Mouse (Mus musculus): ENCODE results near the gene Slc26a10.
"Not testable (repeated sequence)": the region's sequence is repeated elsewhere in the genome, so short reads cannot be mapped to it uniquely, and the experiment has no call there.

The Slc26a10 gene

GRCm38 (mm10) chr10:127160081-127160480 is 20.4 kb downstream of the Slc26a10 start:
- no peak for DNase-seq

GRCm38 (mm10) chr10:127158471-127158870 is 22.0 kb downstream of the Slc26a10 start:
- no peak for DNase-seq

GRCm38 (mm10) chr10:127156511-127156910 is 23.9 kb downstream of the Slc26a10 start:
- DNase-seq = no peak

GRCm38 (mm10) chr10:127156089-127156488 is 24.4 kb downstream of the Slc26a10 start:
- no peak for DNase-seq

- DNase-seq = no peak
Observed at GRCm38 (mm10) chr10:127154652-127155051, 25.8 kb downstream of the Slc26a10 start.

GRCm38 (mm10) chr10:127154241-127154640 is 26.2 kb downstream of the Slc26a10 start:
- no peak for DNase-seq

- no peak for DNase-seq
Observed at GRCm38 (mm10) chr10:127153323-127153722, 27.1 kb downstream of the Slc26a10 start.

- not testable (repeated sequence) for DNase-seq
Observed at GRCm38 (mm10) chr10:127152556-127152955, 27.9 kb downstream of the Slc26a10 start.

- not testable (repeated sequence) for DNase-seq
Observed at GRCm38 (mm10) chr10:127151233-127151632, 29.2 kb downstream of the Slc26a10 start.

GRCm38 (mm10) chr10:127150471-127150872 is 30.0 kb downstream of the Slc26a10 start:
- DNase-seq = no peak

- no peak for DNase-seq
Observed at GRCm38 (mm10) chr10:127147135-127147534, 33.3 kb downstream of the Slc26a10 start.

GRCm38 (mm10) chr10:127145303-127145702 is 35.1 kb downstream of the Slc26a10 start:
- DNase-seq = no peak

GRCm38 (mm10) chr10:127144536-127144935 is 35.9 kb downstream of the Slc26a10 start:
- no peak for DNase-seq

GRCm38 (mm10) chr10:127143228-127143627 is 37.2 kb downstream of the Slc26a10 start:
- no peak for DNase-seq

GRCm38 (mm10) chr10:127141500-127141899 is 38.9 kb downstream of the Slc26a10 start:
- DNase-seq = no peak

GRCm38 (mm10) chr10:127140971-127141370 is 39.5 kb downstream of the Slc26a10 start:
- DNase-seq = no peak

GRCm38 (mm10) chr10:127138328-127139141 is 41.9 kb downstream of the Slc26a10 start:
- DNase-seq = no peak

GRCm38 (mm10) chr10:127137896-127138295 is 42.5 kb downstream of the Slc26a10 start:
- no peak for DNase-seq

GRCm38 (mm10) chr10:127136510-127136909 is 43.9 kb downstream of the Slc26a10 start:
- DNase-seq = no peak

- DNase-seq = no peak
Observed at GRCm38 (mm10) chr10:127135118-127135836, 45.2 kb downstream of the Slc26a10 start.

- DNase-seq = not testable (repeated sequence)
Observed at GRCm38 (mm10) chr10:127134394-127135035, 45.9 kb downstream of the Slc26a10 start.

GRCm38 (mm10) chr10:127132469-127132868 is 48.0 kb downstream of the Slc26a10 start:
- DNase-seq = no peak

GRCm38 (mm10) chr10:127129431-127129830 is 51.0 kb downstream of the Slc26a10 start:
- DNase-seq = no peak
